Mouse (Mus musculus): ENCODE data around the gene Cttnbp2nl. TPM values are rescaled to one million over a fixed set of nuclear protein-coding genes. Genes with fewer than 3 reads are reported as not detected.

Gene Cttnbp2nl
- polyA plus RNA-seq, 1 experiment from 2014 or later = 17.5 TPM

- H3K4me1 ChIP-seq (replicated peaks; ENCODE audit: control insufficient read depth, insufficient read depth) = 0 out of 2 replicates have a peak, but pooled peaks cover 2% of the 10 kb centered on the region
- ATAC-seq (ENCODE audit: low FRiP score, low TSS enrichment) (peak; percentile 50), DNase-seq (ENCODE audit: low spot score) (no peak)
- H3K27me3 ChIP-seq (ENCODE audit: control insufficient read depth, insufficient read depth, low read length) = no peaks in the 10 kb centered on the region
- H3K4me2 ChIP-seq (replicated peaks; ENCODE audit: low read depth) = no peak overlapping the region
- H3K9ac ChIP-seq (ENCODE audit: low read length) = no peak overlapping the region
- H3K4me3 ChIP-seq (ENCODE audit: low read depth, low read length) = no peak overlapping the region
- H3K9me3 ChIP-seq (ENCODE audit: control insufficient read depth, low read length) = no peaks in the 10 kb centered on the region
- 0 out of 2 replicates have a peak overlapping the region, but pooled peaks have one; percentile 20 for H3K27ac ChIP-seq (replicated peaks)
- 55% methylated on average over 7 of the region's 7 CpGs for WGBS
- H3K36me3 ChIP-seq (ENCODE audit: control insufficient read depth, insufficient read depth, low read length) = no peaks in the 10 kb centered on the region
- TF ChIP-seq CTCF (IDR thresholded peaks at IDR 0.05; ENCODE audit: low read depth) (no peak), EP300 (optimal IDR thresholded peaks at IDR 0.05) (no peak)
These were observed 36.7 kb downstream of the Cttnbp2nl start for GRCm38 (mm10) chr3:105016204-105016603.

GRCm38 (mm10) chr3:105014908-105015307 lies 38.0 kb downstream of the Cttnbp2nl start:
- Histone ChIP-seq H3K9me3 (ENCODE audit: control insufficient read depth, low read length) (no peaks in the 10 kb centered on the region), H3K4me3 (ENCODE audit: low read depth, low read length) (no peak overlapping the region), H3K27ac (replicated peaks) (no peak overlapping the region), H3K4me2 (replicated peaks; ENCODE audit: low read depth) (no peak overlapping the region), H3K9ac (ENCODE audit: low read length) (no peak overlapping the region), H3K4me1 (replicated peaks; ENCODE audit: control insufficient read depth, insufficient read depth) (0 out of 2 replicates have a peak, but pooled peaks cover 2% of the 10 kb centered on the region), H3K27me3 (ENCODE audit: control insufficient read depth, insufficient read depth, low read length) (no peaks in the 10 kb centered on the region), H3K36me3 (ENCODE audit: control insufficient read depth, insufficient read depth, low read length) (peaks cover 4% of the 10 kb centered on the region; the same call in 1 of the 2 replicates)
- WGBS = 55% methylated on average over 2 of the region's 2 CpGs
- ATAC-seq (ENCODE audit: low FRiP score, low TSS enrichment) (no peak), DNase-seq (ENCODE audit: low spot score) (no peak)
- no peak for TF ChIP-seq EP300 (optimal IDR thresholded peaks at IDR 0.05)
- TF ChIP-seq CTCF (IDR thresholded peaks at IDR 0.05; ENCODE audit: low read depth) = no peak

- no peaks in the 10 kb centered on the region for H3K9me3 ChIP-seq (ENCODE audit: control insufficient read depth, low read length)
- no peaks in the 10 kb centered on the region for H3K27me3 ChIP-seq (ENCODE audit: control insufficient read depth, insufficient read depth, low read length)
- 69% methylated on average over 7 of the region's 7 CpGs for WGBS
- TF ChIP-seq CTCF (IDR thresholded peaks at IDR 0.05; ENCODE audit: low read depth) (no peak), EP300 (optimal IDR thresholded peaks at IDR 0.05) (no peak)
- ATAC-seq (ENCODE audit: low FRiP score, low TSS enrichment) (no peak), DNase-seq (ENCODE audit: low spot score) (no peak)
- no peak overlapping the region for H3K9ac ChIP-seq (ENCODE audit: low read length)
- H3K4me2 ChIP-seq (replicated peaks; ENCODE audit: low read depth) = no peak overlapping the region
- H3K4me1 ChIP-seq (replicated peaks; ENCODE audit: control insufficient read depth, insufficient read depth) = 0 out of 2 replicates have a peak, but pooled peaks cover 2% of the 10 kb centered on the region
- no peak overlapping the region for H3K4me3 ChIP-seq (ENCODE audit: low read depth, low read length)
- no peak overlapping the region for H3K27ac ChIP-seq (replicated peaks)
- peaks cover 11% of the 10 kb centered on the region for H3K36me3 ChIP-seq (ENCODE audit: control insufficient read depth, insufficient read depth, low read length)
These were observed 40.1 kb downstream of the Cttnbp2nl start for GRCm38 (mm10) chr3:105012696-105013313.

GRCm38 (mm10) chr3:105011883-105012282 lies 41.1 kb downstream of the Cttnbp2nl start:
- no peak for DNase-seq (ENCODE audit: low spot score)
- Histone ChIP-seq H3K4me2 (replicated peaks; ENCODE audit: low read depth) (no peak overlapping the region), H3K4me3 (ENCODE audit: low read depth, low read length) (no peak overlapping the region), H3K27me3 (ENCODE audit: control insufficient read depth, insufficient read depth, low read length) (no peaks in the 10 kb centered on the region), H3K36me3 (ENCODE audit: control insufficient read depth, insufficient read depth, low read length) (peaks cover 13% of the 10 kb centered on the region), H3K4me1 (replicated peaks; ENCODE audit: control insufficient read depth, insufficient read depth) (0 out of 2 replicates have a peak, but pooled peaks cover 2% of the 10 kb centered on the region), H3K9ac (ENCODE audit: low read length) (no peak overlapping the region), H3K9me3 (ENCODE audit: control insufficient read depth, low read length) (no peaks in the 10 kb centered on the region), H3K27ac (replicated peaks) (no peak overlapping the region)
- no peak for ATAC-seq (ENCODE audit: low FRiP score, low TSS enrichment)
- TF ChIP-seq EP300 (optimal IDR thresholded peaks at IDR 0.05) (no peak), CTCF (IDR thresholded peaks at IDR 0.05; ENCODE audit: low read depth) (no peak)
- WGBS = 64% methylated on average over 5 of the region's 5 CpGs

GRCm38 (mm10) chr3:105010681-105011339 lies 42.1 kb downstream of the Cttnbp2nl start:
- TF ChIP-seq EP300 (optimal IDR thresholded peaks at IDR 0.05) (no peak), CTCF (IDR thresholded peaks at IDR 0.05; ENCODE audit: low read depth) (no peak)
- ATAC-seq (ENCODE audit: low FRiP score, low TSS enrichment) (no peak), DNase-seq (ENCODE audit: low spot score) (no peak)
- no peak overlapping the region for H3K4me3 ChIP-seq (ENCODE audit: low read depth, low read length)
- no peaks in the 10 kb centered on the region for H3K9me3 ChIP-seq (ENCODE audit: control insufficient read depth, low read length)
- no peak overlapping the region for H3K4me2 ChIP-seq (replicated peaks; ENCODE audit: low read depth)
- H3K9ac ChIP-seq (ENCODE audit: low read length) = no peak overlapping the region
- WGBS = 82% methylated on average over 11 of the region's 11 CpGs
- H3K27me3 ChIP-seq (ENCODE audit: control insufficient read depth, insufficient read depth, low read length) = no peaks in the 10 kb centered on the region
- H3K4me1 ChIP-seq (replicated peaks; ENCODE audit: control insufficient read depth, insufficient read depth) = 0 out of 2 replicates have a peak, but pooled peaks cover 2% of the 10 kb centered on the region
- H3K36me3 ChIP-seq (ENCODE audit: control insufficient read depth, insufficient read depth, low read length) = peaks cover 13% of the 10 kb centered on the region
- no peak overlapping the region for H3K27ac ChIP-seq (replicated peaks)

- WGBS = 46% methylated on average over 9 of the region's 9 CpGs
- H3K4me1 ChIP-seq (replicated peaks; ENCODE audit: control insufficient read depth, insufficient read depth) = no peaks in the 10 kb centered on the region
- H3K27me3 ChIP-seq (ENCODE audit: control insufficient read depth, insufficient read depth, low read length) = no peaks in the 10 kb centered on the region
- peaks cover 27% of the 10 kb centered on the region for H3K36me3 ChIP-seq (ENCODE audit: control insufficient read depth, insufficient read depth, low read length)
- DNase-seq (ENCODE audit: low spot score) (no peak), ATAC-seq (ENCODE audit: low FRiP score, low TSS enrichment) (no peak)
- no peak overlapping the region for H3K27ac ChIP-seq (replicated peaks)
- TF ChIP-seq EP300 (optimal IDR thresholded peaks at IDR 0.05) = no peak
- no peak for TF ChIP-seq CTCF (IDR thresholded peaks at IDR 0.05; ENCODE audit: low read depth)
- no peak overlapping the region for H3K4me2 ChIP-seq (replicated peaks; ENCODE audit: low read depth)
- H3K9ac ChIP-seq (ENCODE audit: low read length) = no peak overlapping the region
- no peak overlapping the region for H3K4me3 ChIP-seq (ENCODE audit: low read depth, low read length)
- no peaks in the 10 kb centered on the region for H3K9me3 ChIP-seq (ENCODE audit: control insufficient read depth, low read length)
These were observed 44.9 kb downstream of the Cttnbp2nl start for GRCm38 (mm10) chr3:105008070-105008469.

Measured in stomach, postnatal 0 days (tissue).